ENCODE assay signal across 12 mouse cellular contexts in genomic region chr1:42711456-42712310, GRCm38 (mm10). TPM values are rescaled to one million over a fixed set of nuclear protein-coding genes. Genes with fewer than 3 reads are reported as not detected.
DNase-seq lines count a peak whose midpoint lies in the region; ATAC-seq and TF ChIP-seq lines count a peak whose summit lies in the region.
"Had no signal": no experiment of that assay in that cellular context is flagged by ENCODE, and none has a peak within 500 bp of the region (broad histone marks: within the 10 kb centered on the region; RNA-seq: fewer than 3 reads in every experiment).

No protein-coding gene starts in this region.

- TF ChIP-seq CTCF in layer of hippocampus, adult 2 months (conservative IDR thresholded peaks at IDR 0.05) = no peak

- H3K9me3 ChIP-seq in forebrain, embryonic 15.5 days = no peaks in the 10 kb centered on the region
- H3K9me3 ChIP-seq in midbrain, embryonic 10.5 days (replicated peaks) = no peaks in the 10 kb centered on the region

- peak overlapping the region; percentile 87 for H3K27ac ChIP-seq in layer of hippocampus, adult 2 months
- peak overlapping the region; percentile 89 for H3K27ac ChIP-seq in forebrain, embryonic 15.5 days (replicated peaks)
- H3K27ac ChIP-seq in midbrain, embryonic 10.5 days (replicated peaks) = peak overlapping the region; percentile 96

- DNase-seq in layer of hippocampus, adult 2 months (ENCODE audit: low spot score in 2 of 2) = no peak
- DNase-seq in layer of hippocampus, postnatal 25 days (ENCODE audit: extremely low spot score in 1 of 2, low spot score in 1 of 2) = no peak
- DNase-seq in midbrain, embryonic 10.5 days (ENCODE audit: low spot score) = peak; percentile 44
- peak; percentile 16 for DNase-seq in retina, embryonic 14.5 days (ENCODE audit: low spot score)
- DNase-seq in urinary bladder, adult 2 months (ENCODE audit: low spot score) = no peak
- no peak for DNase-seq in heart, postnatal 4 days
- DNase-seq in urinary bladder, postnatal 25 days (ENCODE audit: low spot score) = no peak

- ATAC-seq in forebrain, embryonic 15.5 days (replicated peaks) = no peak

- peak overlapping the region; percentile 76 for H3K4me3 ChIP-seq in layer of hippocampus, adult 2 months
- H3K4me3 ChIP-seq in forebrain, embryonic 15.5 days = peak overlapping the region; percentile 56
- peak overlapping the region; percentile 99 for H3K4me3 ChIP-seq in midbrain, embryonic 10.5 days

- H3K4me2 ChIP-seq in forebrain, embryonic 15.5 days (replicated peaks) = peak overlapping the region; percentile 60
- H3K4me2 ChIP-seq: heart, embryonic 11.5 days had no signal

- no peaks in the 10 kb centered on the region for H3K27me3 ChIP-seq in forebrain, embryonic 15.5 days
- H3K27me3 ChIP-seq in midbrain, embryonic 10.5 days (ENCODE audit: low read depth, poor library complexity, severe bottlenecking) = peaks cover 82% of the 10 kb centered on the region

- WGBS in forebrain, embryonic 15.5 days = 10% methylated on average over 8 of the region's 8 CpGs
- 2% methylated on average over 8 of the region's 8 CpGs for WGBS in midbrain, embryonic 10.5 days

- no peaks in the 10 kb centered on the region for H3K36me3 ChIP-seq in forebrain, embryonic 15.5 days
- peaks cover 32% of the 10 kb centered on the region for H3K36me3 ChIP-seq in midbrain, embryonic 10.5 days

- peak overlapping the region; percentile 65 for H3K9ac ChIP-seq in forebrain, embryonic 15.5 days (replicated peaks)

- peaks cover 64% of the 10 kb centered on the region for H3K4me1 ChIP-seq in forebrain, embryonic 15.5 days
- peaks cover 77% of the 10 kb centered on the region for H3K4me1 ChIP-seq in midbrain, embryonic 10.5 days

RNA-seq across cellular contexts. Expression of gene Pou3f3, which starts 16.1 kb away (rescaled TPM):
- 10 to 100 TPM; 60.7 to 66.4 TPM for total RNA-seq in layer of hippocampus, adult 2 months (2021)
- total RNA-seq in layer of hippocampus, postnatal 25 days (2021) = 10 to 100 TPM; 61.7 to 72.6 TPM
- polyA plus RNA-seq in forebrain, embryonic 15.5 days (2015; fragmentation: Nextera tagmentation; extraction: Ambion mirVana) = 49.1 and 52.0 TPM in 2 replicates
- 18.2 and 22.2 TPM in 2 replicates for polyA plus RNA-seq in midbrain, embryonic 10.5 days (2016; fragmentation: Nextera tagmentation; extraction: Ambion mirVana)
- 0.21 and 0.22 TPM in 2 replicates for polyA plus RNA-seq in urinary bladder, adult 2 months (2012; rRNA removed)
- under 1 TPM in 1 of 2 experiments, not detected in 1; 0.02 TPM for total RNA-seq in heart, postnatal 4 days (2021)
- total RNA-seq: CH12.LX; neutrophil, adult 5-6 weeks had no signal
- polyA plus RNA-seq: small intestine, adult 2 months had no signal

Comparison
In these comparisons a context has a peak if more than half of its experiments do, and no peak if none do; other contexts are left out.
1. DNase-seq: peak in midbrain, embryonic 10.5 days (single experiment) and retina, embryonic 14.5 days (single experiment); none in layer of hippocampus, adult 2 months (0 of 2), layer of hippocampus, postnatal 25 days (0 of 2), urinary bladder, adult 2 months (single experiment), heart, postnatal 4 days (single experiment) and urinary bladder, postnatal 25 days (single experiment).
2. RNA of gene Pou3f3, which starts 16.1 kb away (total RNA-seq): 61.7 to 72.6 TPM in layer of hippocampus, postnatal 25 days and 60.7 to 66.4 TPM in layer of hippocampus, adult 2 months; 0.02 TPM in heart, postnatal 4 days; every median in the first group is over 10 times any median in the second.
3. Peak in every context shown above with its lines, with median percentiles within 50 percentile points of each other: H3K27ac ChIP-seq and H3K4me3 ChIP-seq.